Mouse (Mus musculus) small intestine, adult 2 months (tissue): Measurements from ENCODE around the gene Lect2.

ENCODE experiments used
- CTCF ChIP-seq: fragments of 200-500 bp; IDR thresholded peaks from 2 replicates; pipeline ENCODE4 v1.5.1; 2012; ENCODE audit warnings: low read depth, mild to moderate bottlenecking, control low read depth, inconsistent platforms, low read length, moderate library complexity, mixed read lengths; ENCODE audit not compliant: insufficient replicate concordance, insufficient read length; ENCODE audit errors: extremely low read depth
- POLR2A ChIP-seq: fragments of 200-500 bp; IDR thresholded peaks from 2 replicates; pipeline ENCODE4 v1.6.1; 2012; ENCODE audit warnings: low read depth, mild to moderate bottlenecking, control low read depth, inconsistent platforms, low read length, moderate library complexity

GRCm38 (mm10) chr13:56551661-56552060 is 3.4 kb upstream of the Lect2 start:
- no peak for TF ChIP-seq POLR2A
- no peak for TF ChIP-seq CTCF
